Mouse (Mus musculus) hematopoietic stem cell, adult 5-6 weeks (primary cell): ENCODE results near the gene Rnf208. TPM values are rescaled to one million over a fixed set of nuclear protein-coding genes. Genes with fewer than 3 reads are reported as not detected.
A peak's percentile ranks its signal among the peaks of the same experiment; 100 is the strongest.

ENCODE experiments used
- ATAC-seq, 2 experiments: fragments of 125-278 bp in 1 of 2; replicated peaks in 1 of 2; 2 replicates each; pipeline ENCODE4 v1.8.0; 2016 to 2017; ENCODE audit warnings: inconsistent platforms in 2 of 2, mild to moderate bottlenecking in 2 of 2, moderate number of reproducible peaks in 2 of 2, low read depth in 1 of 2, moderate TSS enrichment in 1 of 2; ENCODE audit not compliant: low FRiP score in 2 of 2, poor library complexity in 2 of 2, severe bottlenecking in 2 of 2, insufficient read depth in 1 of 2, low TSS enrichment in 1 of 2
- total RNA-seq: library from RNA; stranded (forward); fragments of 172-1452, 232-1000 nt; gene quantifications from 2 replicates; pipeline ENCODE4 v1.2.3, GENCODE M21; 2017

Gene Rnf208
- total RNA-seq: 0.50 TPM in 1 of 2 replicates, not detected in the other

DNA sequence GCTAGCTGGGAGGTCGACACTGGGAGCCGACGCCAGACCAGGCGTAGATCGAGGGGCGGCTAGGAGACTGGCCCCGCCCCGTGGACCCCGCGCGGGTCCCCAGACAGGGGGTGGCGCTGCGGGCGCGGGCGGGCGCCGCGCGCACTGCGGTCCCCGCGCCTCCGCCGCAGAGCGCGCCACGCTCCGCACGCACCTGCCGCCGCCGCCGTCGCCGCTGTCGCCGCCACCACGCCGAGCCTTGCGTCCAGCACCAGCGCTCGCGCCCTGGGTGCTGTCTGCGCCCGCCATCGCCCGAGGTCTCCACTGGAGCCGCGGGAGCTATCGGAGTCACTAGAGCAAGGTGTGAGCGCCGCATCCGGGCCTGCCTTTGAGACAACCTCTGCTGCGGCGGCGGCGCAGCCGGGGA is at the start of gene Rnf208, which contains the start of gene Cysrt1:
TSS of gene Rnf208 (plus strand) at position 155 of the 406 bp plus-strand sequence.
TSS of gene Cysrt1 (minus strand) at position 352 of the 406 bp plus-strand sequence.
- no peak for ATAC-seq

DNA sequence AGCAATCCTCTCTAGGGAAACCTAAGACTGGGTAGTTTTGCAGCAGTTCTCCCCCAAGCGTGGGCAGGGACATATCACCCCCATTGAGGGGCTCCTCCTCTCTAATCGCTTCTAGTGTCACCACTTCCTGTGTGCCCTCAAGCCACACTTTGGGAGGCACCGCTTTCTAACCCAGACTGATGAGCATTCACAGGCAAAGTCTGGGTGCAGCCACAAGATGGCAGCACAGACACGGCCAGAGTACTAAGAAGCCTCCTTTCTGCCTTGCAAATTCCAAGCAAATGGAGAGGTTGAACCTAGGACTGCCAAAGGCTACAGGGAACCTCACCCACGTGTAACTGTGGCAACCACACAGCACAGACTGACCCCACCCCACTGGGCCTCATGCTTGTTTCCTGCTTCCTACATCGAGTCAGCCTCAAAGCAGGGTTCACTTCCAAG is 48.7 kb upstream of the Rnf208 start:
- ATAC-seq: peak; percentile 25 to 33

DNA sequence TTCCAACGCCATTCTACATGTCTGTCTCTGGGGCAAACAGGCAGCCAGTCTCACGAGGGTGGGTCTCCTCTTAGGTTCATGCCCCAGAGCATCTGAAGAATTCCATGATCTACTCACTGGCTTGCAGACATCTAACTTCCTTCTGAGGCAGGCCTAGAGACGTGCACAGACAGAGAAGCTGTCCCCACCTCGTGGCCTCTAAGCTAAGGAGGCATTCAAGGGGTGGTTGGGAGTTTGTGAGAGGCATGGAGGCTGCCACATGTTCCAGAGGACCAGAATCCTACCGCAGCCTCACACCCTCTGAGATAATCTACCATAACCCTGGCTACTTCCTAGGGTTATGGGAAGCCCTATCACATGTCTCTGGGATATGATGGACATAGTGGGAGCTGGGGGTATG is 48.0 kb upstream of the Rnf208 start:
- no peak for ATAC-seq

DNA sequence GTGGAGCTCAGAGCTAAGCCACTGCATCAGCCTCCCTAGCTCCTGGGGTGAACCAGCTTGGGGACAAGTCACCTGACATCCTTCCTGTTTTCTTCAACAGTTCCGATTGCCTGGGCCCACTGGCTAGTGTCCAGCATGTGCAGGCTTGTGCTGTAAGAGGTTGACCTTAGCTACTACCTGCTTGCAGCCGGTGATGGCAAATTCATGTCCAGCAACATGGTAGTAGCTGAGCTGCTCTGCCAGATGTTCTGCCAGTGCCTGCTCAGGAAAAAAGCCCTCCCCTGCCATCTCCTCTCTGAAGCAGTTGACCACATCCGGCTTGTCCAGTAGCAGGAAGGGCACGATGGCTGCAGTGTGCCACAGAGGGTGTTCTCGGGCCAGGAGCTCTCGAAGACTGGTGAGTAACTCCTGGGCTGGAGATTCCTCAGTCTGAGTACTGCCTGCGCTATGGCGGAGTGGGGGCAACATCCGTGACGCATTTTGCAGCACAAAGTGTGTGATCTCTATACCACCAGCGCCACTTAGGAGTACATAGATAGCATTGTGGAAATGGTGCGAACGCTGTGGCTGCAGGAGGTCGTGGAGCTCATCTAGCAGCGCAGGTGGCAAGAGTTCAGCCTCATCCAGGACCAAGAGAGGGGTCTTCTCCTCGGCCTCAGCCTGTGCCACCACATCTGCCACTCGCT is 47.4 kb upstream of the Rnf208 start:
- ATAC-seq: peak in 1 of 2 experiments; percentile 21; a peak in 1 of 4 replicates

DNA sequence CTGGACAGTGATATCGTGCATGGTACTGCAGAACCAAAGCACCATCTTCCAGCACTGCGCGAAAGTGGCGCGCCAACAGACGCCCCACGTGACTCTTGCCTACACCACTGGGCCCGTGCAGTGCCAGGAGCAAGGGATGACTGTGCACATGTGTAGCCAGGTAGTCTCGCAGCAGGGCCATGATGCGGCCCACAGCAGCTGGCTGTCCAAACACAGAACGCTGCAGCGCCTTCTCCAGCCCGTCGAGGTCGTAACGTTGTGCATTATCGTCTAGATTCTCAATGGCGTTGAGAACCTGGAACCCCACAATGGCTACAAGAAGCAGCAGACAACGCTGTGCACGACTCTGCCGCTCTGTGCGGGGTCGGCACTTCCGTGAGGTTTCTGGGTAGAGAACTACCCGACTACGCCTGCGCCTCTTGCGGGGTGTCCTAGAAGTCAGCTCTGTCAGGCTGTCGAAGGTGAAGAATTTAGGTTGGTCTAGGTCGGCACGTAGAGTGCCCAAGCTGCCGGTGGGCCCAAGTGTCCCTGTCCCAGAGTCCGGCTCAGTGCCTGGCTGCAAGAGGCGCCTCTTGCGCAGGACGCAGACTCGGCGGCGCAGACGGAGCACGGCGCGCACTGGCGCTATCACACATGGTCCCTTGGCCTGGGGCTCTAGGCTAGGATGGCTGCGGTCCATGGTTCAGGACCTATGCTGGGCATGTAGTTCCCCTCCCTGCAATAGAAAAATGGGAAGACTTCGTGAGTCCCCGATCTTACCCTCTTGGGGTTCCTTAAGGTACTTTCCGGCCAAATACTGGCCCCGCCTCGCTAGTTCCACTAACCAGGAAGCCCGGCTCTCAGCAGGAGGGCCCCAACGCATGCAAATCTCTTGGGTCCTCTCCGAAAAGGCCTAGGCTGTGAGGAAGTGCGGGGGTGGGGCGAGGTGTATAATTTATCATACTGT is 46.6 kb upstream of the Rnf208 start:
- ATAC-seq: peak in 1 of 2 experiments; percentile 20; a peak in 2 of 4 replicates

DNA sequence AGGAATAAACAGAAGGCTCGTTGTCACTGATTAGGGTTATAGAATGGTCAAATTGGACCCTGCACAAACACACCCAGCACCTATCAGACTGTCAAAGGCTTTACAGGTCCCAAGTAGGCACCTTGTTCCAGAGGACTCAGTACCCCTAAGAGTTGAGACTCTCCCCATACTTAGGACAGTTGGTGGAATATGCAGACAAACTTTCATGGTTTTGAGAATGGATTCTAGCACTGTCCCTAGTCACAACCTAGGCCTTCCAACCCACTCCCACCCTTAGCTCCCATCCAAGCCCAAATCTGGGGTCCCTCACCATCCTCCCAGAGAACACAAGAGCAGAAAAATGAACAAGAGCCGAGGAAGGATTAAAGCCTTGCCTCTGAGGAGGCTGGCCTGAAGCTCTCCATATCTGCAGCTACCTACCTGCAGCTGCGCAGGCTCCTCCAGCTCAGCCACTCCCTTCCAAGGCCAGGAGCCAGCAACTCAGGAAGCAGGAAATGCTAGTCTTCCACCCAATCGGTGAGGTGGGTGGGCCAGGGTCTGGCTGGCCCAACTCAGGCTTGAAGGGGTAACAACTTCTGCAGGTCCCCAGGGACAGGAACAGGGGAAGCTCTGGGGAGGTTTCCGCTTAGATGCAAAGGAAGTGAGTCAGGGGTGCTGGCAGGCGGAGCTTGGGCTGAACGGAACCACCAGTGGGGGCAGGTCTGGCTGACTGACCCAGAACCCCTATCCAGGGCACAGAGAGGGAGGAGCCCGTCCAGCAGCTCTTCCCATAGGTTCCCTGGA is 45.7 kb upstream of the Rnf208 start, which contains the start of gene Tor4a:
TSS of gene Tor4a (minus strand) at position 715 of the 783 bp plus-strand sequence.
- peak; percentile 81 to 84 for ATAC-seq

DNA sequence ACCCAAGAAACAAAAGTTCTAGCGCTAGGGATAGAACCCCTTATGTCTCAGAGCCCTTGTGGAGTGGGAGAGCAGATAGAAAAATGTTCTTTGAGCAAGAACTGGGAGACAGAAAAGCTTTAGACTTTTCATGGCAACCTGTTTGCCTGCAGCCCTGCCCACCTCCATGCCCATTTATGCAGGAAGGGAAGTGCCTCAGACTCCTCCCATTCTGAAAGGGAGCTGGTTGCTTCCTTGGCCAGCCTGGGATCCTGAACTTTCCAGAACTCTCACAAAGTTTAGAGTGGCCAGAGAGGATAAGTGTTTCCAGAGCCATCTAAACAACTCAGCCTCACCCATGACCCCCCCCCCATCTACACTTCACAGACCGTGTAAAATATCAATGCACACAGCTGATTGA is 44.9 kb upstream of the Rnf208 start:
- no peak for ATAC-seq

DNA sequence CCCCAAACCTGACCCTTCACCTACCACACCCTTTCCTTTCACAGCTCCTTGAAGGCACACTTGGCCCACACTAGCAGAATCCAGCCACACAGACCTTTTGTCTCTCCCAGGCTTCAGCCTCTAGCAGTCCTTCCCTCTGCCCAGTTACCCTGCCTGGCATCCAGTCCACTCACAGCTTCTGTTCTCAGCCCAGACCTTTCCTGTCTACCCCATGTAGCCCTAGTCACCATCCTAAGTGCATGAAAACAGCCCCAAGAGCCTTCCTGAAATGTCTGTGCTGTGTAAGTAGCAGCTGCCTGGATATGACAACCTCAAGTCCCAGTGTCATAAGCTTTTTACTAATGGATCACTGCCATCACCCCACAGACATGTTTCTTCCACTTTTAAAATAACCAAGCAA is 44.1 kb upstream of the Rnf208 start:
- ATAC-seq: no peak

DNA sequence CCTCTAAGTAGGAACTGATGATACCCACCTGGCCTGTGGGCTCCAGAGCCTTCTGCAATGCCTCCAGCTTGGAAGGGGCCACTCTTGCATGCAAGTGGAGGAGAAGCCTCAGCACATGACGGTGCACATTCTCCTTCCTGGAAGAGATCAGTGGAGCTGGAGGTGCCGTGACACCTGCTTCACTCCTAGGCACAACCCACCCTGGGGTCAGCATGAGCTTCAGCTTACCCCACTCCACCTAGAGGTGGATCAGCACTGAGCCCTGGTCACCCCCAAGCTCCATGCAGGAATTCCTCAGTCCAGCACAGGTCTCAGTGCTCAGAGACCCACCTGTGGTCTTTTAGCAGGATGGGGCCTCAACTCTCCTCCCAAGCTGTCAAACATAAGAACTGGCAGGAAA is 41.4 kb upstream of the Rnf208 start:
- no peak for ATAC-seq

DNA sequence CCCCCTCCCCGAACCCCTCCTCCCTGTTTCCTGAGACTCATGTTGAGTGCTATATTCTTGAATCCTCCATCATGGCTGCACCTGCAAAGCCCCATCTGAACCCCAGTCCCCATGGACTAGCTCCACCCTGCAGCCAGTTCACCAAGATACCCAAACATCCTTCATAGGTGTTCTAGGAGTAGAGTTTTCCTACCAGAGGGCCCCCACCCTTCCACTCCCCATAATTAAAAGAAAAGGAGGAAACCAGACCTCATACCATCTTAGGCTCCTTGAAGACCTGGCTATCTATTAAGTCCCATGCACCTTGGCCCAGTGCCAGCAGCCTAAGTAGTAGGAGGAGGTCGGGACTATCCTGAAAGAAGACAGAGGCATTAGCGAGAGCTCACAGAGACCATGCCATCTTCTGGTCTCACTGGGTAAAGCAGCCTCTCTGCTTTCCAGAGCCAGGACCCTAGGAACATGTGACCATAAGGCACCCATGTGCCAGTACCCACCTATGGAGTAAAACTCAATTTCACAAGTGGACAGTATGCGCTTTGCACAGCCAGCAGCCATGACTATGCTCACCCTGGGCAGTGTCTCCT is 38.3 kb upstream of the Rnf208 start:
- ATAC-seq: peak in 1 of 2 experiments; percentile 47; a peak in 1 of 4 replicates

DNA sequence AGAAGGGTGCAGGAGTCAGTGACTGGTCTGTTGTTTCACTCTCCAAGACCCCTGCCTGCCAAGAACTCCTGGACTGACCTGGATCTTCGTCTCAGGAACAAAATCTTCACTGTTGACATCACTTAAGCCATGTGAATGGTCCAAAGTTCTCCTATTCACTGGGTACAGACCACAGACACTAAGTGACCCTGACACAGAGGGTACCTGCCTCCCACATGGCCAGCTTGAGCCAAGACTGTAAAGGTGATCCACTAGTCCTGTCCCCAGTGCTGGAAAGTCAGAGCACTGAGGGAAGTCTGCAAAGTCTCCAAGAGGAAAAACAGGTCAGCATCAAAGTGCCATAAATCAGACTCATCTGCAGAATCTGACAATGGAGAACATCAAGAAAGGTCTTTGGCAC is 34.5 kb upstream of the Rnf208 start:
- ATAC-seq: no peak

DNA sequence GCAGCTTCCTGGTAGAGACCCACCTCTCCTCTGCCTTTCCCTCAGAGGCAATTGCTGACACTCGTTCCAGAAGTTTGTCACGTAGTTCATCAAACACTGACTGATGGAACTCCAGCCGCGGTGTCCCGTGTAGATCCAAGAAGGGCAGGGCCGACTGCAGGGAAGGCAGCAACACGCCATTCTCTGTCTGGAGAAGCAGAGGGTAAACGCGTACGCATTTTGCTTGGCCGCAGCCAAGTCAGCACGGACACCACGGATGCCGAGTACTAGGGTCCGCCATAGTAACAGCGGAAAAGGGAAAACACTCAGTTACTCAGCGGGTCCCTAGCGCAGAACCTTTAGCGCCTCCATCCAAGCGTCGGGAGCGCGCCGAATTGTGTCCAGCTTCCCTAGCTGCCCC is 31.4 kb upstream of the Rnf208 start:
- ATAC-seq: peak in 1 of 2 experiments; percentile 29; a peak in 2 of 4 replicates

DNA sequence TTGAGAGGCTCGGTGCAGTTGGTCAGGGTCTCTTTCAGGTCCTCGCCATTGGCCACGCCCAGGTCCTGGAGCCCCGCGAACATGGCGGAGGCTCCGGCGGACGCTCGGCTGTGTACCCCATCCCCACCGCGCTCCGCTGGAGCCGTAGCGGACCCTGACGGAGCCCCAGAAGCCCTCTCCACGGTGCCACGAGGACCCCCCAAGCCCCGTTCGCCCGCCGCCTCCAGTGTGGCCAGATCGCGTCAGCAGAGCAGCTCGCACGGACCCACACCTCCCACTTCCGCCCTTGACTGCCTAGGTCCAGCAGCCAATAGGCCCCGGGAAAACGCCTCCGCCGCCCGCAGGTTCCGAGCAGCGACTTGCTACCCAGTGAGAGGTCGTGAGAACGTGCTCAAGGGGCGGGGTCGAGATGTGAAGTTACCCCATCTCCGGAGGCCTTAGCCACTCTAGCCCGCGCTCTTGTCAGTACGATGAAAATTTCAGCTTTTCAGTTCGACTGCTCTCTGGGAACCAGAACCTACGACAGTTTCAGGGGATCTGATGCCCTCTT is 30.9 kb upstream of the Rnf208 start, which contains the start of gene Nelfb:
TSS of gene Nelfb (minus strand) at position 369 of the 550 bp plus-strand sequence.
- ATAC-seq: peak; percentile 92 to 93

DNA sequence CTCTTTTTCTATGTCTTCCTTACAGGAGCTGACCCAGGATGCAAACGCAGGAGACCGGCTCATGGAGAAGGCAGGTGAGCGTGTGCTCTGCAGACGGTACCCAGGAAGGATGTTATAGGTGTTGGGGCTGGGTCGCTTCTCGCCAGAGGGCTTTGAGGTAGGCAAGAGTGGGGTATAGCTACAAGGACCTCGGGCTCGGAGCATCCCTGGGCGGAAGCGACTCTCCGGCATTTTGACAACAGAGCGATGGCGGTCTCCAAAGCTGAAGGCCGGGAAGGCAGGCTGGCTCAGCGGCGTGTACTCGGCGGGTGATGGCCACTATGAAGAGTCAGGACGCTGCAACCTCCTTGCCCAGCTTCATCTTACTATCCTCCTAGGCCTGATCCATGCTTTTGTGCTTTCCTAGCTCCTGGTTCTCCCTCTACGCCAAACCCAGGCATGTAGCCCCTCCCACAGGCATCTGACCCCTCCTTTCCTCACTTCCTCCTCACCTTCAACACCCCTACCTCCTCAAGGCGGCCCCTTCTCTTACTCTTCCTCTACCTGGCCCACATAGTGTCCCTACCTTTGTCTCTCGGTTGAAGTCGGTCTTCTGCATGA is 28.7 kb upstream of the Rnf208 start:
- ATAC-seq: no peak

DNA sequence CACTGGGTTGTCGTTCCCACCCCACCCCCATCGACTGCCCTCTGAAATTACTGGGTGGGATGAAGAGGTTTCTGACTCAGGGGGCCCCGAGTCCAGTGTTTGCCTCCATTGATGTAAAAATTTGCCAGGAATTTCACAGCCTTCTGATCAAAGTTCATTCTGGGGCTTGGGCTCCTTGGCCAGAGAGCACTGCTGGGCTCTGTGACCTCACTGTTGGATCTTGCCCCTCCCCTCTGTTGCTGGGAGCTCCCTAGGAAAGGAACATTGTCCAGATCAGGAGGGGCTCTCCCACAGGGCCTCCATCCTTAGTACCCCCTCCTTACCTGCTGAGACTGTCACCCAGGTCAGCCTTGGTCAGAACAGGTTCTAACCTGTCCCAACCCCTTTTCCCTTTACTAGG is 27.6 kb upstream of the Rnf208 start, which contains the start of gene Stpg3:
TSS of gene Stpg3 (minus strand) at position 194 of the 400 bp plus-strand sequence.
- no peak for ATAC-seq

DNA sequence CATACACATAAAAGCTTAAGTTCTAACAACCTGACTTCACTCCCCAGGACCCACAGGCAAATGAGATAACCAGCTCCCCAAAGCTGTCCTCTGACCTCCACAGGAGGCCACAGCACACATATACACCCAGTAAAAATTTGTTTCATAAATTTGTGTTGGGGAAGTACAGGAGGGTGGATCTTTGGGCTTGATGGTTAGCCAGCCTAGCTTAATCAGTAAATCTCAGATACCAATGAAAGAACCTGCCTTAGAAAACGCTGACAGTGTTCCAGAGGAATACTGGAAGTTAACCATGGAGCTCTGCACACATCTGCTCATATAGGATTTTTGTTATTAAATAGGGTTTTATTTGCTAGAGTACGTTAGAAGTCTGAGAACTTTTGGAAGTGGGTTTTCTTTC is 24.4 kb upstream of the Rnf208 start:
- ATAC-seq: no peak
